ENCODE assay signal across 32 mouse cellular contexts in the genomic region with DNA sequence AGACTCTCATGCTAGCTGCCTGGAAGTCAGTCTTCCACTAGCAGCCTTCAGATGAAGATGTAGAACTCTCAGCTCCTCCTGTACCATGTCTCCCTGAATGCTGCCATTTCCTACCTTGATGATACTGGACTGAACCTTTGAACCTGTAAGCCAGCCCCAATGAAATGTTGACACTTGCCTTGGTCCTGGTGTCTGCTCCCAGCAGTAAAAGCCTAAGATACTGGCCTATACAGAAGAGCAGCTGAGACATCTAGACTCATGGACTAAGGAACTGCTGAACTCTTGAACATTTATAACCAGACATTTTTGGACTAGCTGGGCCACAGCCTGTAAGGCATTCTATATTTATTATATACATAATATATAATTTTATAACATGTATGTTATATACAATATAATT.
"Had no signal": no experiment of that assay in that cellular context is flagged by ENCODE, and none has a peak within 500 bp of the region (broad histone marks: within the 10 kb centered on the region; RNA-seq: fewer than 3 reads in every experiment).

No protein-coding gene starts in this region.

- DNase-seq: heart, postnatal 10 days; heart, postnatal 14 days; heart, postnatal 36 days; heart, postnatal 4 days; kidney, adult 11 months; kidney, adult 18-20 months; kidney, adult 2 months; kidney, adult 8-10 months; kidney, adult 9 months; kidney, postnatal 10 days; kidney, postnatal 14 days; kidney, postnatal 25 days; kidney, postnatal 36 days; kidney, postnatal 4 days; layer of hippocampus, adult 9-11 months; layer of hippocampus, postnatal 36 days had no signal

- H3K27me3 ChIP-seq: heart, embryonic 12.5 days; heart, embryonic 13.5 days; heart, embryonic 15.5 days; hindbrain, embryonic 12.5 days; hindbrain, embryonic 13.5 days; hindbrain, embryonic 15.5 days; kidney, embryonic 15.5 days had no signal

- H3K9ac ChIP-seq: heart, embryonic 12.5 days; heart, embryonic 15.5 days; hindbrain, embryonic 12.5 days; hindbrain, embryonic 13.5 days; hindbrain, embryonic 14.5 days; hindbrain, embryonic 15.5 days; kidney, embryonic 15.5 days had no signal

- H3K36me3 ChIP-seq: heart, embryonic 12.5 days; heart, embryonic 15.5 days; hindbrain, embryonic 10.5 days; hindbrain, embryonic 12.5 days; hindbrain, embryonic 13.5 days; hindbrain, embryonic 15.5 days; kidney, embryonic 15.5 days had no signal

- H3K4me3 ChIP-seq: heart, embryonic 10.5 days; heart, embryonic 12.5 days; heart, embryonic 13.5 days; heart, embryonic 15.5 days; hindbrain, embryonic 10.5 days; hindbrain, embryonic 12.5 days; hindbrain, embryonic 13.5 days; hindbrain, embryonic 15.5 days; kidney, embryonic 15.5 days; layer of hippocampus, adult 2 months had no signal

- H3K4me1 ChIP-seq: heart, embryonic 15.5 days; hindbrain, embryonic 10.5 days; hindbrain, embryonic 12.5 days; hindbrain, embryonic 13.5 days; hindbrain, embryonic 15.5 days; kidney, embryonic 15.5 days had no signal

- H3K4me2 ChIP-seq: heart, embryonic 11.5 days; heart, embryonic 12.5 days; heart, embryonic 13.5 days; heart, embryonic 15.5 days; hindbrain, embryonic 12.5 days; hindbrain, embryonic 13.5 days; hindbrain, embryonic 14.5 days; hindbrain, embryonic 15.5 days; kidney, embryonic 15.5 days had no signal

- H3K27ac ChIP-seq: heart, embryonic 10.5 days; heart, embryonic 13.5 days; heart, embryonic 15.5 days; hindbrain, embryonic 10.5 days; hindbrain, embryonic 12.5 days; hindbrain, embryonic 13.5 days; hindbrain, embryonic 14.5 days; hindbrain, embryonic 15.5 days; hindbrain, postnatal 0 days; kidney, embryonic 15.5 days; kidney, postnatal 0 days; layer of hippocampus, adult 2 months had no signal

- H3K9me3 ChIP-seq: heart, embryonic 10.5 days; heart, embryonic 12.5 days; heart, embryonic 13.5 days; heart, embryonic 15.5 days; hindbrain, embryonic 10.5 days; hindbrain, embryonic 12.5 days; hindbrain, embryonic 13.5 days; hindbrain, embryonic 15.5 days; kidney, embryonic 15.5 days had no signal

- ATAC-seq: hindbrain, embryonic 16.5 days; hindbrain, postnatal 0 days; inflammation-experienced regulatory T-cells, adult 6 months had no signal
